Mouse (Mus musculus) heart, postnatal 25 days (tissue): ENCODE measurements around the gene Gm10272. TPM values are rescaled to one million over a fixed set of nuclear protein-coding genes. Genes with fewer than 3 reads are reported as not detected.
"Not testable (repeated sequence)": the region's sequence is repeated elsewhere in the genome, so short reads cannot be mapped to it uniquely, and the experiment has no call there.

Experiments
- DNase-seq: peaks from one replicate; pipeline ENCODE4 v3.0.0; 2022; ENCODE audit warnings: low spot score
- intact Hi-C: fragments of 180-260 bp; cut with DNase I; formaldehyde crosslinking; loops from one replicate; pipeline ENCODE4 v1.15.1; 2025
- total RNA-seq, 2 experiments: library from RNA; stranded (reverse); gene quantifications; 2 replicates each; pipeline ENCODE4 v1.2.3; 2021

Gene Gm10272
- total RNA-seq, 2 experiments from 2014 or later, result not detected

DNA sequence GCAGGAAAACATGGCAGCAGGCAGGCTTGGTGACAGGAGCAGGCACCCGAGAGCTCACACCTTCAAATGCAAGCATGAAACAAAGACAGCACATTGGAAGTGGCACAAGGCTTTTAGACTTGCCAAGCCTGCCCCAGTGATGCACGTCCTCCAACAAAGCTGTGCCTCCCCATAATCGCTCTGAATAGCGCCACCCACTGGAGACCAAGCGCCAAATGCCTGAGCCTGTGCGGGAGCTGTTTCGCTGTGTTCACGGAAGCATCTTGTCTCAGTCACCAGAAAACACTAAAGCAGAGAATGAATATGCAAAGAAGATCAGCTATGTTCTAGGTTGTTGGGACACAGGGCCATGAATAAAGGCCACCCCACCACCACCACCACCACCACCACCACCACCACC is 18.4 kb downstream of the Gm10272 start:
- intact Hi-C loops, result loop anchor here (5.0 kb wide), 2 partner anchors 92 to 98 kb away; no protein-coding TSS in a partner anchor
- DNase-seq, result no peak

DNA sequence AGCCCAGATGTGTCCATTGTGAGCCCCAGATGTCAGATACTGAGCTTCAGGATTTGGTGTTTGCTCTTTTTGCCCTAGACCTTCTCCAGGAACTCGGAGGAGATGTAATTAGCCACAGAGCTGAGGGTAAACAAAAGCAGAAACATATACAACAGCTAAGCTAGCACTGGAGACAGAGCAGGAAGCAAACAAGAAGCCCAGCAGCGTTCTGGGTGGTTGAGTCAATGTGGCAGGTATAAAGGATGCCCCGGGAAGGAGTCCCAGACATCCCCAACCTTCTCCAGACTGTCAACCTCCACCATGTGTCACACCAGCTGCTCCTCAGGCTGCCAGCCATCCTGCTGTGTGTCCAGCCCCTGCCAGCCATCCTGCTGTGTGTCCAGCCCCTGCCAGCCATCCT is 19.8 kb downstream of the Gm10272 start, which contains the start of gene Gm10100:
Gm10100 (plus strand) TSS at position 301 of the 400 bp plus-strand sequence.
- DNase-seq, result no peak
- intact Hi-C loops, result loop anchor here (2.0 to 5.0 kb wide), 3 partner anchors 91 to 155 kb away; no protein-coding TSS in a partner anchor

DNA sequence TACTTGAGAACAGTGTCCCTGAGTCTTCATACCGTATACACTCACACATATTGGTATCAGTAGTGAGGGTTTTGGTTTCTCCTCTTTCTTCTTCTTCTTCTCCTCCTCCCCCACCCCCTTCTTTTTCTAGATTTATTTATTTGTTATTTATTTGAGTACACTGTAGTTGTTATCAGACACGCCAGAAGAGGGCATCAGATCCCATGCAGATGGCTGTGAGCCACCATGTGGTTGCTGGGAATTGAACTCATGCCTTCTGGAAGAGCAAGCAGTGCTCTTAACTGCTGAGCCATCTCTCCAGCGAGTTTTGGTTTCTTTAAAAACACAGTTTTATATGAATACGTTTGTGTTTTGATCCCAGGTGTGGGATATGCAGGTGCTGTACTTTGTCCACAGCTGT is 21.9 kb downstream of the Gm10272 start:
- intact Hi-C loops, result loop anchor here (5.0 kb wide), 2 partner anchors 89 to 101 kb away; no protein-coding TSS in a partner anchor
- no peak for DNase-seq

DNA sequence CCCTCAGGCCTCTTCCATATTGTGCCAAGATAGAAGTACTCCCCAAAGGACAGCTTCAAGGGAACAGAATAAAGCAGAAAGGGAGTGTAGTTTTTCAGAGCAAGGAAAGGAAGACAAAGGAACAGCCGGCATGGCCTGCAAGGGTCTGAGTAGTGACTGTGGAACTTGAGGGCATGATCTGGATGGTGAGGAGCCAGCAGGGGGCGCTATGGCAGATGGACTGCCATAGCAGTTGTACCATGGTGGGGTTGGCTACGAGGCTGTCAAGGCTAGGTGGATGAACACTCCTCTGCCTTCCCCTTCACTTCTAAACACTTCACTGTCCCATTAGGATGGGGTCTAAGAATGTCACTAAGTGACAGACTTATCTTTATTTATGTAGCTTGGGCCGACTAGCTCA is 22.8 kb downstream of the Gm10272 start:
- intact Hi-C loops, result loop anchor here (5.0 kb wide), 2 partner anchors 88 to 102 kb away; no protein-coding TSS in a partner anchor
- no peak for DNase-seq

DNA sequence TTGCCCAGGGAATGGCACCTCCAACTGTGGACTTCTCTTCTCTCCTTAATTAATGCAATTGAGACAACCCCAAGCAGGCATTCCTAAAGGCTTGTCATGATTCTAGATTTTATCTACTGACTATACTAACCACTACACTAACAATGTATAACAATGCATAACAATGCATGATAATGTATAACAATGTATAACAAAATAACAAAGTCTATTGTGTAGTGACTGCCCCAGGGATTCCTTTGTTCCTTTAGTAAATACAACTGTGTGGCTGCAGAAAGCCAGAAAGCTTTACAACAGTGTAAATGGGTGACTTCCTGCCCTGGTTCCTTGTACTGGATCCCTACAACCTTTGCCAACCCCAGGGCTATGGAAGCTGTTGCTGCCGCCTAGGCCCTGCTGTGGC is 29.5 kb downstream of the Gm10272 start:
- intact Hi-C loops, result no loop called here
- DNase-seq, result no peak

DNA sequence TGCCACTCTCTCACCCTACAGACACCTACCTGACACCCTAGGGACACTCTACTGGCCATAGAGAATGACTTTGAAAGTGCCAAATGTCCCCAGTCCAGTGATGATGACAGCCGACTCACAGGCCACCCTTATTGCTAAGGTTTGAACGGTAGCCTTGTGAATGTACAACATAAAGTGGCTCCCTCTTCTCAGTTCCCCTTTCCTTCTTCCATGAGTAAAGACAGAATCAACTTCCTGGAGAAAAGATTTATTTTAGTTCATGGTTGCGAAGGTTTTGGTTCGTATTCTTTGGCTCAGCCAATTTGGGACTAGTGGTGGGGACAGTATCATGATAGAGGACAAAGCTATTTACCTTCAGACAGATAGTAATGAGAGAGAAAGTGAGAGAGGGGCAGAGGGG is 32.5 kb downstream of the Gm10272 start:
- intact Hi-C loops, result no loop called here
- no peak for DNase-seq

DNA sequence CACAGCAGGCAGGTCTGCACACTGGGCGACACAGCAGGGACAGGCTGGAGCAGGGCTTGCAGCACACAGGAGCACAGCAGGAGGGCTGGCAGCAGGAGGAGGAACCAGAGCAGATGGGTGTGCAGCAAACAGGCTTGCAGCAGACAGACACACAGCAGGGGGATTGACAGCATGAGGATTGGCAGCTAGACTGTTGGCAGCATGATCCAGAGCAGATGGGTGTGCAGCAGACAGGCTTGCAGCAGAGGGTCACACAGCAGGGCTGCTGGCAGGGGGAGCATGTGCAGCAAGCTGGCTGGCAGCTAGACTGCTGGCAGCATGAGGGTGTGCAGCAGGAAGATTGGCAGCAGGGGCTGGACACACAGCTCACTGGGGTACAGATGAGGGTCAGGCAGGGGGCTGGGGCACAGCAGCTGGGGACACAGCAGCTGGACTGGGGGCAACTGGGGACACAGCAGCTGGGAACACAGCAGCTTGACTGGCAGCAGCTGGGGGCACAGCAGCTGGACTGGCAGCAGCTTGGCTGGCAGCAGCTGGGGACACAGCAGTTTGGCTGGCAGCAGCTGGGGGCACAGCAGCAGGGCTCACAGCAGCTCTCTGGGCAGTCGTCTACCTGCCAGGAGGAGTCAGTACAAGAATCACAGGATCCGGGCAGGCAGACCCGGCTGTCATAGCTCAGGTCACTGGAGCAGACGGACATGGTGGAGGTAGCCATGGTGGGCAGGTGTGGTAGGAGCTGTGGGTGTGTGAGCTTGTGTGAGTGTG is 35.7 kb downstream of the Gm10272 start, which contains the start of gene Gm18596:
Gm18596 (minus strand) TSS at position 715 of the 765 bp plus-strand sequence.
- intact Hi-C loops, DNase-seq: not testable (repeated sequence)

DNA sequence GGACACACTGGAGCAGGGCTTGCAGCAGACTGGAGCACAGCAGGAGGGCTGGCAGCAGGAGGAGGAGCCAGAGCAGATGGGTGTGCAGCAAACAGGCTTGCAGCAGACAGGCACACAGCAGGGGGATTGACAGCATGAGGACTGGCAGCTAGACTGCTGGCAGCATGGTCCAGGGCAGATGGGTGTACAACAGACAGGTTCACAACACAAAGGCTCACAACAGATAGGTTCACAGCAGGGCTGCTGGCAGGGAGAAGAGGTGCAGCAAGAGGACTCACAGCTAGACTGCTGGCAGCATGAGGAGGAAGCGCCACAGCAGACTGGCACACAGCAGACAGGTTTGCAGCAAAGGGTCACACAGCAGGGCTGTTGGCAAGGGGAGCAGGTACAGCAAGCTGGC is 44.3 kb downstream of the Gm10272 start:
- DNase-seq, intact Hi-C loops: not testable (repeated sequence)

DNA sequence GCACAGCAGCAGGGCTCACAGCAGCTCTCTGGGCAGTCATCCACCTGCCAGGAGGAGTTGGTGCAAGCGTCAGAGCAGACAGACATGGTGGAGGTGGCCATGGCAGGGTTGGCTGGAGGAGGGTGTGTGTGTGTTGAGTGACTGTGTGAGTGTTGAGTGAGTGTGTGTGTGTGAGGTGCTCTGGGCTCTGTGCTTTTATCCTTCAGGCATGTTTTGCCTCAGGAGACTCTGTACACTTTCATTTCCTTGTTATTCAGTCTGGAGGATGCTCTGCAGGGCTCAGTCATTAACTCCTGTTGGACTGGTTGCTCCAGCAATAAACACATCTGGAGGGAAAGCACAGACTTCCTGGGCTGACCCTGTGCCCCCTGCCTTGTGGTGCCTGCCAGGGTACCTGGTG is 44.8 kb downstream of the Gm10272 start, which contains the start of gene Gm9736:
Gm9736 (minus strand) TSS at position 101 of the 400 bp plus-strand sequence.
- DNase-seq, result not testable (repeated sequence)

DNA sequence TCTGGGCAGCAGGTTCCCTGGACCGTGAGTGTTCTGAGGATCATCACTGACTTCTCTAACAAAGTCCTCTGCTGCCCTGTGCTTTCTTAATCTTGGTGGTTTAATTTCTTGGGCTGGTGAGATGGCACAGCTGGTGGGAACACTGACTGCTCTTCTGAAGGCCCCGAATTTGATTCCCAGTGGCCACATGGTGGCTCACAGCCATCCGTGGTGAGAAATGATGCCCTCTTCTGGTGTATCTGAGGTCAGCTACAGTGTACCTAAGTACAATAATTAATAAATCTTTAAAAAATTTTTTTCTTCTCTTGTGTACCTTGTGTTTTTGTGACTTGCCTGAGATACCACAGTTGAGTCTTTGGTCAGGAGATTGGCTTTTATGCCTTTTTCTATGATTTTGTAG is 45.9 kb downstream of the Gm10272 start:
- DNase-seq, intact Hi-C loops: not testable (repeated sequence)

More for the DNA sequence above, 44.8 kb downstream of the Gm10272 start, which contains the start of gene Gm9736:
- intact Hi-C loops, result not testable (repeated sequence)

DNA sequence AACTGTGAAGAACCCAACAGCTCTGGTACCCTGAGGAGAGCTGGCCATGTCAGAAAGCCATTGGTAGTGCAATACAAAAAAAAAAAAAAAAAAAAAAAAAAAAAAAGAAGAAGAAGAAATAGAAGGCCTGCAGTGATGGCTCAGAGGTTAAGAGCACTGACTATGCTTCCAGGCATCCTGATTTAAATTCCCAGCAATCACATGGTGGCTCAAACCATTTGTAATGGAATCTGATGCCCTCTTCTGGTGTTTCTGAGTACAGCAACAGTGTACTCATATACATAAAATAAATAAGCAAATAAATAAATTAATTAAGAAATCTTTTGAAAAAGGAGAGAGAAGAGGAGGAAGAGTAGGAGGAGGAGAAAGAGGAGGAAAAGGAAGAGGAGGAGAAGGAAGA is 47.0 kb downstream of the Gm10272 start:
- intact Hi-C loops, result no loop called here
- DNase-seq, result no peak

Other genes starting within 250 kb of the Gm10272 start
- 1 to 10 TPM; 8.6 to 9.9 TPM for gene Fam207a, start 190.8 kb upstream of the Gm10272 start, total RNA-seq
- gene Itgb2, start 176.4 kb upstream of the Gm10272 start, total RNA-seq, result 1 to 10 TPM; 6.1 to 6.4 TPM
- 100 to 1,000 TPM; 124 to 138 TPM for gene Pttg1ip, start 124.9 kb upstream of the Gm10272 start, total RNA-seq
- gene Sumo3, start 100.5 kb upstream of the Gm10272 start, total RNA-seq, result 10 to 100 TPM; 54.8 to 61.2 TPM
- gene Gm49325, start 100.4 kb upstream of the Gm10272 start, total RNA-seq, result 10 to 100 TPM; 10.3 to 11.7 TPM
- gene Ube2g2, start 84.4 kb upstream of the Gm10272 start, total RNA-seq, result 10 to 100 TPM; 66.7 to 68.4 TPM
- not detected for gene Tspear, start 20.1 kb upstream of the Gm10272 start, total RNA-seq
- not detected for gene Gm19402, start 15.9 kb upstream of the Gm10272 start, total RNA-seq
- not detected for gene Gm9508, start 9.4 kb upstream of the Gm10272 start, total RNA-seq
- not detected for gene Gm10024, start 4.8 kb downstream of the Gm10272 start, total RNA-seq
- gene Gm10142, start 9.2 kb downstream of the Gm10272 start, total RNA-seq, result not detected
- gene Krtap12-1, start 14.0 kb downstream of the Gm10272 start, total RNA-seq, result not detected
- gene Gm10100, start 19.9 kb downstream of the Gm10272 start, total RNA-seq, result not detected
- gene Gm18596, start 36.0 kb downstream of the Gm10272 start, total RNA-seq, result not detected
- not detected for gene Gm9736, start 44.7 kb downstream of the Gm10272 start, total RNA-seq
- not detected for gene Gm3233, start 53.1 kb downstream of the Gm10272 start, total RNA-seq
- not detected for gene Gm3238, start 64.7 kb downstream of the Gm10272 start, total RNA-seq
- gene Gm7138, start 70.3 kb downstream of the Gm10272 start, total RNA-seq, result not detected
- not detected for gene Gm3250, start 75.9 kb downstream of the Gm10272 start, total RNA-seq
- gene Gm7137, start 81.6 kb downstream of the Gm10272 start, total RNA-seq, result not detected
- gene Gm9639, start 88.5 kb downstream of the Gm10272 start, total RNA-seq, result not detected
- not detected for gene Gm19668, start 92.5 kb downstream of the Gm10272 start, total RNA-seq
- not detected for gene Gm9507, start 105.2 kb downstream of the Gm10272 start, total RNA-seq
- not detected for gene Gm2696, start 108.1 kb downstream of the Gm10272 start, total RNA-seq
- gene Krtap10-4, start 120.5 kb downstream of the Gm10272 start, total RNA-seq, result not detected
- not detected for gene Krtap10-10, start 129.3 kb downstream of the Gm10272 start, total RNA-seq
- not detected for gene Gm36176, start 140.2 kb downstream of the Gm10272 start, total RNA-seq
- gene Gm10318, start 146.2 kb downstream of the Gm10272 start, total RNA-seq, result not detected
- gene Gm3285, start 155.3 kb downstream of the Gm10272 start, total RNA-seq, result not detected
- under 1 TPM; 0.65 to 0.73 TPM for gene Lrrc3, start 195.9 kb downstream of the Gm10272 start, total RNA-seq